In genomic region chr2:71527323-71528013, GRCm38 (mm10) we compare ENCODE assay signal across 13 mouse cellular contexts. TPM values are rescaled to one million over a fixed set of nuclear protein-coding genes. Genes with fewer than 3 reads are reported as not detected.
A peak's percentile ranks its signal among the peaks of the same experiment; 100 is the strongest.
DNase-seq lines count a peak whose midpoint lies in the region; ATAC-seq lines count a peak whose summit lies in the region.
"Had no signal": no experiment of that assay in that cellular context is flagged by ENCODE, and none has a peak within 500 bp of the region (broad histone marks: within the 10 kb centered on the region; RNA-seq: fewer than 3 reads in every experiment).

No protein-coding gene starts in this region.

- ATAC-seq in kidney, embryonic 15.5 days (replicated peaks; ENCODE audit: low FRiP score): no peak
- no peak for ATAC-seq in forebrain, embryonic 14.5 days
- ATAC-seq in erythroblast, adult 5-6 weeks (replicated peaks; ENCODE audit: low FRiP score, poor library complexity, severe bottlenecking): no peak

- intact Hi-C loops in gastrocnemius, postnatal 14 days (cut with DNase I; ENCODE audit: low total_unique reads): no loop called here

- H3K36me3 ChIP-seq in kidney, embryonic 15.5 days: no peaks in the 10 kb centered on the region
- no peaks in the 10 kb centered on the region for H3K36me3 ChIP-seq in embryonic facial prominence, embryonic 10.5 days (replicated peaks)
- H3K36me3 ChIP-seq in forebrain, embryonic 14.5 days (ENCODE audit: control insufficient read depth, insufficient read depth, low read length): no peaks in the 10 kb centered on the region

- 1% methylated on average over 24 of the region's 24 CpGs for whole genome bisulfite sequencing in kidney, embryonic 15.5 days
- WGBS in embryonic facial prominence, embryonic 10.5 days: 2% methylated on average over 24 of the region's 24 CpGs
- 4% methylated on average over 24 of the region's 24 CpGs for WGBS in forebrain, embryonic 14.5 days

- DNase-seq in kidney, adult 8-10 months: no peak
- DNase-seq in embryonic facial prominence, embryonic 10.5 days (ENCODE audit: low spot score): peak; percentile 65
- DNase-seq in forebrain, embryonic 14.5 days (ENCODE audit: low spot score): peak; percentile 25
- peak; percentile 14 for DNase-seq in naive thymus-derived CD4-positive, alpha-beta T cell, adult 2 months (ENCODE audit: low read depth)
- no peak for DNase-seq in frontal cortex, postnatal 36 days (ENCODE audit: low spot score in 2 of 2)
- DNase-seq in gastrocnemius, postnatal 14 days: no peak
- DNase-seq: adrenal gland, postnatal 36 days; cerebellum, adult 9-10 months; heart, postnatal 4 days had no signal

- no peaks in the 10 kb centered on the region for H3K9me3 ChIP-seq in kidney, embryonic 15.5 days (replicated peaks)
- no peaks in the 10 kb centered on the region for H3K9me3 ChIP-seq in embryonic facial prominence, embryonic 10.5 days
- H3K9me3 ChIP-seq in forebrain, embryonic 14.5 days (replicated peaks; ENCODE audit: control insufficient read depth, low read length): no peaks in the 10 kb centered on the region

- H3K4me3 ChIP-seq in kidney, embryonic 15.5 days (replicated peaks): 0 out of 2 replicates have a peak overlapping the region, but pooled peaks have one; percentile 1
- H3K4me3 ChIP-seq in embryonic facial prominence, embryonic 10.5 days: peak overlapping the region; percentile 65
- H3K4me3 ChIP-seq in forebrain, embryonic 14.5 days (ENCODE audit: low read depth, low read length): peak overlapping the region; percentile 52

- peaks cover 36% of the 10 kb centered on the region for H3K4me1 ChIP-seq in kidney, embryonic 15.5 days
- H3K4me1 ChIP-seq in embryonic facial prominence, embryonic 10.5 days: peaks cover 88% of the 10 kb centered on the region
- peaks cover 15% of the 10 kb centered on the region; the same call in 1 of the 2 replicates for H3K4me1 ChIP-seq in forebrain, embryonic 14.5 days (ENCODE audit: control insufficient read depth, insufficient read depth, low read length)

- H3K9ac ChIP-seq in kidney, embryonic 15.5 days: no peak overlapping the region
- H3K9ac ChIP-seq in forebrain, embryonic 14.5 days (ENCODE audit: low read length): peak overlapping the region; percentile 59

- H3K27ac ChIP-seq in kidney, embryonic 15.5 days: no peak overlapping the region
- peak overlapping the region; percentile 89 for H3K27ac ChIP-seq in embryonic facial prominence, embryonic 10.5 days (replicated peaks)
- H3K27ac ChIP-seq in forebrain, embryonic 14.5 days (ENCODE audit: low read depth, low read length): peak overlapping the region; percentile 87

- H3K27me3 ChIP-seq in kidney, embryonic 15.5 days: peaks cover 100% of the 10 kb centered on the region
- peaks cover 100% of the 10 kb centered on the region for H3K27me3 ChIP-seq in embryonic facial prominence, embryonic 10.5 days (replicated peaks; ENCODE audit: low read depth, poor library complexity, severe bottlenecking)
- peaks cover 70% of the 10 kb centered on the region for H3K27me3 ChIP-seq in forebrain, embryonic 14.5 days (replicated peaks; ENCODE audit: control insufficient read depth, insufficient read depth, low read length)

- H3K4me2 ChIP-seq in kidney, embryonic 15.5 days: no peak overlapping the region
- H3K4me2 ChIP-seq in forebrain, embryonic 14.5 days (ENCODE audit: low read length): peak overlapping the region; percentile 75

RNA-seq across cellular contexts. Expression of gene Dlx1, which starts 0.4 kb away (rescaled TPM):
- polyA plus RNA-seq in kidney, embryonic 15.5 days (2015; fragmentation: Nextera tagmentation; extraction: Ambion mirVana): 0.18 and 0.27 TPM in 2 replicates
- polyA plus RNA-seq in embryonic facial prominence, embryonic 10.5 days (2016; fragmentation: Nextera tagmentation; extraction: Ambion mirVana): 46.1 and 69.6 TPM in 2 replicates
- polyA plus RNA-seq in forebrain, embryonic 14.5 days (2014; fragmentation: Nextera tagmentation; extraction: Ambion mirVana): 155 and 176 TPM in 2 replicates
- not detected in 2 replicates for total RNA-seq in erythroblast, adult 5-6 weeks (2015; ENCODE audit: low replicate concordance)
- not detected in 2 replicates for total RNA-seq in erythroblast, adult 5-6 weeks (2017; ENCODE audit: low replicate concordance)
- under 1 TPM in 1 of 2 experiments, not detected in 1; 0.09 TPM for total RNA-seq in gastrocnemius, postnatal 14 days (2021)
- polyA plus RNA-seq: kidney, embryonic 14.5 days had no signal

RNA-seq across cellular contexts. Expression of gene Dlx2, which starts 19.1 kb away (rescaled TPM):
- polyA plus RNA-seq in kidney, embryonic 15.5 days (2015; fragmentation: Nextera tagmentation; extraction: Ambion mirVana): 0.16 and 0.17 TPM in 2 replicates
- polyA plus RNA-seq in embryonic facial prominence, embryonic 10.5 days (2016; fragmentation: Nextera tagmentation; extraction: Ambion mirVana): 33.3 and 38.4 TPM in 2 replicates
- polyA plus RNA-seq in forebrain, embryonic 14.5 days (2014; fragmentation: Nextera tagmentation; extraction: Ambion mirVana): 44.8 and 51.2 TPM in 2 replicates
- not detected in 2 replicates for total RNA-seq in erythroblast, adult 5-6 weeks (2015; ENCODE audit: low replicate concordance)
- total RNA-seq in erythroblast, adult 5-6 weeks (2017; ENCODE audit: low replicate concordance): not detected in 2 replicates
- total RNA-seq in gastrocnemius, postnatal 14 days (2021): under 1 TPM in 1 of 2 experiments, not detected in 1; 0.10 TPM
- total RNA-seq: heart, adult 18-20 months had no signal
- polyA plus RNA-seq: kidney, embryonic 14.5 days had no signal

Comparison
In these comparisons a context has a peak if more than half of its experiments do, and no peak if none do; other contexts are left out.
1. H3K4me3 ChIP-seq: peak in every context shown above with its lines; median percentile 65 in embryonic facial prominence, embryonic 10.5 days; 52 in forebrain, embryonic 14.5 days; 1 in kidney, embryonic 15.5 days.
2. DNase-seq: peak in embryonic facial prominence, embryonic 10.5 days (single experiment), forebrain, embryonic 14.5 days (single experiment) and naive thymus-derived CD4-positive, alpha-beta T cell, adult 2 months (single experiment); none in kidney, adult 8-10 months (0 of 2), frontal cortex, postnatal 36 days (0 of 2) and gastrocnemius, postnatal 14 days (single experiment).
3. RNA of gene Dlx1, which starts 0.4 kb away (polyA plus RNA-seq): 155 to 176 TPM in forebrain, embryonic 14.5 days and 46.1 to 69.6 TPM in embryonic facial prominence, embryonic 10.5 days; 0.18 to 0.27 TPM in kidney, embryonic 15.5 days; every median in the first group is over 10 times any median in the second.
4. RNA of gene Dlx2, which starts 19.1 kb away (polyA plus RNA-seq): 44.8 to 51.2 TPM in forebrain, embryonic 14.5 days and 33.3 to 38.4 TPM in embryonic facial prominence, embryonic 10.5 days; 0.16 to 0.17 TPM in kidney, embryonic 15.5 days; every median in the first group is over 10 times any median in the second.